Mouse (Mus musculus) heart, embryonic 12.5 days (tissue): ENCODE data around the gene Defb29. TPM values are rescaled to one million over a fixed set of nuclear protein-coding genes. Genes with fewer than 3 reads are reported as not detected.

Experiments
- ATAC-seq: fragments of 200-750 bp; cut with Nextera tagmentation; 2 replicates; pipeline ENCODE4 v1.8.0; 2017; ENCODE audit warnings: moderate TSS enrichment, moderate library complexity; ENCODE audit not compliant: insufficient number of reproducible peaks, low FRiP score
- H3K27ac ChIP-seq: fragments of 300-500 bp; sonication (generic); 2 replicates; pipeline ENCODE4 v1.5.1; 2016; ENCODE audit warnings: mild to moderate bottlenecking, moderate library complexity; ENCODE audit not compliant: poor library complexity, severe bottlenecking
- H3K27me3 ChIP-seq: fragments of 300-500 bp; sonication (generic); replicated peaks from 2 replicates; pipeline ENCODE4 v1.6.1; 2016; ENCODE audit warnings: mild to moderate bottlenecking, moderate library complexity
- H3K36me3 ChIP-seq: fragments of 300-500 bp; sonication (generic); 2 replicates; pipeline ENCODE4 v1.6.1; 2016; ENCODE audit warnings: mild to moderate bottlenecking, moderate library complexity
- H3K4me1 ChIP-seq: fragments of 300-500 bp; sonication (generic); replicated peaks from 2 replicates; pipeline ENCODE4 v1.6.1; 2016; ENCODE audit warnings: mild to moderate bottlenecking
- H3K4me2 ChIP-seq: fragments of 300-500 bp; sonication (generic); 2 replicates; pipeline ENCODE4 v1.6.1; 2016; ENCODE audit warnings: mild to moderate bottlenecking, moderate library complexity
- H3K4me3 ChIP-seq: fragments of 300-500 bp; sonication (generic); 2 replicates; pipeline ENCODE4 v1.5.1; 2016; ENCODE audit warnings: mild to moderate bottlenecking
- H3K9ac ChIP-seq: fragments of 300-500 bp; sonication (generic); 2 replicates; pipeline ENCODE4 v1.6.1; 2016; ENCODE audit warnings: mild to moderate bottlenecking, moderate library complexity
- H3K9me3 ChIP-seq: fragments of 300-500 bp; sonication (generic); replicated peaks from 2 replicates; pipeline ENCODE4 v1.6.1; 2016; ENCODE audit warnings: mild to moderate bottlenecking, moderate library complexity
- WGBS: fragments of 180-500 bp; shearing (Covaris S2); methylation state at CpG from one replicate; pipeline ENCODE4 v1.1.7; 2016; 5-methylcytosine and 5-hydroxymethylcytosine counted together
- polyA plus RNA-seq: library from polyadenylated mRNA; unstranded; fragments of >200 nt; fragmentation: Nextera tagmentation; extraction: Ambion mirVana; gene quantifications from 2 replicates; pipeline ENCODE4 v1.2.1, GENCODE M21; 2016

Gene Defb29
- polyA plus RNA-seq, 1 experiment from 2014 or later = not detected

DNA sequence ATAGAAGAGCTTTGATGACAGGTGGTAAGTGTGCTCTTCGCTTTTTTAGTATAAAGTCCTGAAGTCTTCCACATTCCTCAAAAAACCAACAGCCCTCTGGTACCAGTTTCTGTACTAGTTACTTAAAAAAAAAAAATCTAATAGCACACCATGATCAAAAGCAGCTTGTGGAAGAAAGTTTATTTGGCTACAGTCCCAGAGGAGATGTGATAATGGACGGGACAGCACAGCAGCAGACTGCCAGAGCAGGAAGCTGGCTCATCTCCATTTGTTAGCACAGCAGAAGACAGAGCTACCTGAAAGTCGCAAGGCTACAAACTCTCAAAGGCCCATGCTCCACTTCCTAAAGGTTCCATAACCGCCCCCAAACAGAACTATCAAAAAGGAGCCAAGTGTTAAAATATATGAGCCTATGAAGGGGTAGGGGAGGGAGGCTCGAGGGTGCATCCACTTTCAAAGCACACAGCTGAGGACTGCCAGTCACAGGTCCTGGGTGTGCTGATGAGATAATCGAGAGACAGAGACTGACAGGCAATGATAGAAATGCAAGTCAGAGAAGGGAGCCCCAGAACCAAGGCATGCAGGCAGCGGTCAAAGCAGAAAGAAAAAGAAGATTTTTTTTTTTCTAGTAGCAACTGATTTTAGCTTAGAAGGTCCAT is 39.6 kb downstream of the Defb29 start:
- WGBS = 49% methylated on average over 7 of the region's 7 CpGs
- Histone ChIP-seq H3K27me3 (no peaks in the 10 kb centered on the region), H3K9ac (no peak overlapping the region), H3K36me3 (no peaks in the 10 kb centered on the region), H3K4me3 (no peak overlapping the region), H3K4me2 (no peak overlapping the region), H3K4me1 (no peaks in the 10 kb centered on the region), H3K9me3 (no peaks in the 10 kb centered on the region), H3K27ac (no peak overlapping the region)
- ATAC-seq = no peak

- Histone ChIP-seq H3K9ac (no peak overlapping the region), H3K4me1 (no peaks in the 10 kb centered on the region), H3K4me3 (no peak overlapping the region), H3K36me3 (no peaks in the 10 kb centered on the region), H3K27me3 (no peaks in the 10 kb centered on the region), H3K4me2 (no peak overlapping the region), H3K27ac (no peak overlapping the region), H3K9me3 (no peaks in the 10 kb centered on the region)
- WGBS = 74% methylated on average over 6 of the region's 6 CpGs
- no peak for ATAC-seq
Observed at GRCm38 (mm10) chr2:152498020-152498419, 41.9 kb downstream of the Defb29 start.

- no peak for ATAC-seq
- no peak overlapping the region for H3K4me2 ChIP-seq
- no peaks in the 10 kb centered on the region for H3K27me3 ChIP-seq
- H3K9me3 ChIP-seq = no peaks in the 10 kb centered on the region
- WGBS = 75% methylated on average over 6 of the region's 6 CpGs
- H3K36me3 ChIP-seq = no peaks in the 10 kb centered on the region
- no peak overlapping the region for H3K4me3 ChIP-seq
- H3K27ac ChIP-seq = no peak overlapping the region
- no peak overlapping the region for H3K9ac ChIP-seq
- H3K4me1 ChIP-seq = no peaks in the 10 kb centered on the region
Observed at GRCm38 (mm10) chr2:152493151-152493550, 46.7 kb downstream of the Defb29 start.

DNA sequence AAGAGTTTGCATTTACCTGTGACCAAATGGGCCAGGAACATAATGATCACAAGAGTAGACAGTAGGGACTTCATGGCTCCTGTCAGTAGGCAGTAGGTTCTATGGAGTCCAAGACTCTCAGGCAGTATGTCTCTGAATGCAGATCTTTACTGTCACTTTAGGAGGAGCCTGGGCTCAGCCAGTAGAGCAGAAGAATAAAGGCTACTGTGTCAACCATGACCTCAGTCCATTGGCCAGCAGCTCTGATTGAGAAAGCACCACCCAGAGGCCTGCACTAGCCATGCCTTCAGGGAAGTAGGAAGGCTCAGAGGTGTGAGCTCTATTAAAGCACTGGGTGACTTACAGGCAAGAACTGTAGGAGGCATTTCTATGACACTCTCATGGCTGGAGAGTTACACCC is 49.9 kb downstream of the Defb29 start, which contains the start of gene Defb22:
Gene Defb22, minus strand, starts transcription at position 101 of the 400 bp plus-strand sequence.
- H3K4me2 ChIP-seq = no peak within 1 kb of the TSS
- ATAC-seq = no peak

More for the DNA sequence above, 49.9 kb downstream of the Defb29 start, which contains the start of gene Defb22:
- Histone ChIP-seq H3K27ac (no peak within 1 kb of the TSS), H3K4me1 (no peaks in the 10 kb centered on the region), H3K36me3 (no peaks in the 10 kb centered on the region), H3K9me3 (peaks cover 3% of the 10 kb centered on the region; the same call in 1 of the 2 replicates), H3K9ac (no peak within 1 kb of the TSS), H3K27me3 (no peaks in the 10 kb centered on the region), H3K4me3 (no peak within 1 kb of the TSS)

Other genes starting within 250 kb of the Defb29 start
- gene Tbc1d20, start 246.3 kb downstream of the Defb29 start, polyA plus RNA-seq = 33.6 and 37.5 TPM in 2 replicates
- 65.3 and 68.9 TPM in 2 replicates for gene Rbck1, start 207.4 kb downstream of the Defb29 start, polyA plus RNA-seq
- gene Trib3, start 196.1 kb downstream of the Defb29 start, polyA plus RNA-seq = 8.5 and 10.1 TPM in 2 replicates
- gene Nrsn2, start 163.5 kb downstream of the Defb29 start, polyA plus RNA-seq = 3.4 and 3.8 TPM in 2 replicates
- 11.5 TPM in 2 replicates for gene Sox12, start 142.0 kb downstream of the Defb29 start, polyA plus RNA-seq
- gene Zcchc3, start 125.1 kb downstream of the Defb29 start, polyA plus RNA-seq = 61.4 and 64.9 TPM in 2 replicates
- gene 6820408C15Rik, start 124.5 kb downstream of the Defb29 start, polyA plus RNA-seq = 1.7 and 2.1 TPM in 2 replicates
- not detected in 2 replicates for gene Defb23, start 75.5 kb downstream of the Defb29 start, polyA plus RNA-seq
- not detected in 2 replicates for gene Defb20, start 63.0 kb downstream of the Defb29 start, polyA plus RNA-seq
- gene Defb22, start 50.0 kb downstream of the Defb29 start, polyA plus RNA-seq = not detected in 2 replicates
- not detected in 2 replicates for gene Defb26, start 28.4 kb downstream of the Defb29 start, polyA plus RNA-seq
- gene Defb28, start 21.8 kb downstream of the Defb29 start, polyA plus RNA-seq = not detected in 2 replicates
- not detected in 2 replicates for gene Gm17416, start 29.2 kb upstream of the Defb29 start, polyA plus RNA-seq
- gene Defb21, start 32.6 kb upstream of the Defb29 start, polyA plus RNA-seq = not detected in 2 replicates
- 0.88 and 0.98 TPM in 2 replicates for gene Defb19, start 40.2 kb upstream of the Defb29 start, polyA plus RNA-seq
- not detected in 2 replicates for gene Defb45, start 59.3 kb upstream of the Defb29 start, polyA plus RNA-seq
- gene Defb36, start 64.2 kb upstream of the Defb29 start, polyA plus RNA-seq = not detected in 2 replicates
- not detected in 2 replicates for gene Defb25, start 83.0 kb upstream of the Defb29 start, polyA plus RNA-seq
- 9.5 and 10.1 TPM in 2 replicates for gene Rem1, start 86.9 kb upstream of the Defb29 start, polyA plus RNA-seq
- gene H13, start 129.4 kb upstream of the Defb29 start, polyA plus RNA-seq = 87.5 and 91.9 TPM in 2 replicates
- 23.1 and 25.2 TPM in 2 replicates for gene Mcts2, start 146.9 kb upstream of the Defb29 start, polyA plus RNA-seq
- gene Id1, start 196.2 kb upstream of the Defb29 start, polyA plus RNA-seq = 87.7 and 90.9 TPM in 2 replicates
- gene Cox4i2, start 214.1 kb upstream of the Defb29 start, polyA plus RNA-seq = 18.9 and 20.8 TPM in 2 replicates